In genomic region chr6:39782618-39783017, GRCm38 (mm10) we compare ENCODE assay signal across 8 mouse cellular contexts. TPM values are rescaled to one million over a fixed set of nuclear protein-coding genes. Genes with fewer than 3 reads are reported as not detected.
DNase-seq lines count a peak whose midpoint lies in the region; ATAC-seq and TF ChIP-seq lines count a peak whose summit lies in the region.

No protein-coding gene starts in this region.

- H3K27me3 ChIP-seq in Patski, result peaks cover 5% of the 10 kb centered on the region

- POLR2A ChIA-PET in Patski (lab: Charles Lee), result interaction anchor here (0.6 to 1.5 kb wide), 4 partner anchors 11 to 536 kb away, joined by 3 to 10 read pairs (median 3); no protein-coding TSS in a partner anchor

- ATAC-seq in Patski, result no peak
- no peak for ATAC-seq in frontal cortex, adult (ENCODE audit: low TSS enrichment)

- TF ChIP-seq CTCF in Patski (IDR thresholded peaks at IDR 0.05), result peak; percentile 66

- DNase-seq in adrenal gland, adult (ENCODE audit: inconsistent age in 2 of 2, low spot score in 1 of 2), result peak; percentile 9 to 82
- no peak for DNase-seq in adrenal gland, adult 2 months
- DNase-seq in left cerebral cortex, adult 11 months (ENCODE audit: low spot score), result peak; percentile 22
- no peak for DNase-seq in left cerebral cortex, adult 8-10 months (ENCODE audit: low spot score in 2 of 2)
- DNase-seq in Patski (ENCODE audit: low read depth, low spot score), result no peak
- peak; percentile 10 to 49 for DNase-seq in heart, adult 9 months (ENCODE audit: low spot score in 2 of 2)
- DNase-seq in natural killer cell, adult 2 months (ENCODE audit: low spot score in 2 of 2), result peak; percentile 34 to 44

- in situ Hi-C loops in Patski (cut with MboI; ENCODE audit: low pct_unique_long_range_greater_than_20kb), result loop anchor here (10.0 to 25.0 kb wide), 2 partner anchors 170 to 308 kb away; no protein-coding TSS in a partner anchor

- CTCF ChIA-PET in Patski (lab: Charles Lee), result interaction anchor here (0.6 to 1.6 kb wide), 11 partner anchors 10 to 176 kb away, joined by 3 to 5 read pairs (median 3); partner anchors contain the start of gene Braf

RNA-seq across cellular contexts. Expression of gene Mrps33, which starts 28.2 kb away (rescaled TPM):
- total RNA-seq in adrenal gland, adult 2 months (2021), result 10 to 100 TPM; 71.3 to 82.0 TPM
- 9.3 and 11.2 TPM in 2 replicates for polyA plus RNA-seq in adrenal gland, adult 2 months (2012; rRNA removed)
- 100 to 1,000 TPM in 1 of 4 experiments, 10 to 100 TPM in 3; 86.0 to 103 (median 92.5) TPM for total RNA-seq in left cerebral cortex, adult 8-10 months (2022)
- polyA plus RNA-seq in Patski (2021), result 69.3 TPM

RNA-seq across cellular contexts. Expression of gene Braf, which starts 57.4 kb away (rescaled TPM):
- 10 to 100 TPM; 29.2 to 41.6 TPM for total RNA-seq in adrenal gland, adult 2 months (2021)
- 3.1 and 4.0 TPM in 2 replicates for polyA plus RNA-seq in adrenal gland, adult 2 months (2012; rRNA removed)
- 100 to 1,000 TPM; 103 to 133 (median 121) TPM for total RNA-seq in left cerebral cortex, adult 8-10 months (2022)
- polyA plus RNA-seq in Patski (2021), result 13.2 TPM

Comparison
In these comparisons a context has a peak if more than half of its experiments do, and no peak if none do; other contexts are left out.
1. DNase-seq: peak in adrenal gland, adult (2 of 2), left cerebral cortex, adult 11 months (single experiment), heart, adult 9 months (2 of 2) and natural killer cell, adult 2 months (2 of 2); none in adrenal gland, adult 2 months (single experiment), left cerebral cortex, adult 8-10 months (0 of 2) and Patski (single experiment).